Mouse (Mus musculus) hindbrain, embryonic 15.5 days (tissue): ENCODE data around the gene Atrip. TPM values are rescaled to one million over a fixed set of nuclear protein-coding genes. Genes with fewer than 3 reads are reported as not detected.
A peak's percentile ranks its signal among the peaks of the same experiment; 100 is the strongest.

Experiments
- ATAC-seq: fragments of 200-750 bp; cut with Nextera tagmentation; 2 replicates; pipeline ENCODE4 v1.8.0; 2017; ENCODE audit warnings: low read depth, moderate number of reproducible peaks, moderate TSS enrichment; ENCODE audit not compliant: low FRiP score
- H3K27ac ChIP-seq: fragments of 300-500 bp; sonication (generic); replicated peaks from 2 replicates; pipeline ENCODE4 v1.5.1; 2015; ENCODE audit warnings: mild to moderate bottlenecking, inconsistent platforms
- H3K27me3 ChIP-seq: fragments of 300-500 bp; sonication (generic); 2 replicates; pipeline ENCODE4 v1.6.1; 2015; ENCODE audit warnings: control low read depth, inconsistent platforms
- H3K36me3 ChIP-seq: fragments of 300-500 bp; sonication (generic); 2 replicates; pipeline ENCODE4 v1.6.1; 2015; ENCODE audit warnings: control low read depth, inconsistent platforms
- H3K4me1 ChIP-seq: fragments of 300-500 bp; sonication (generic); replicated peaks from 2 replicates; pipeline ENCODE4 v1.6.1; 2015; ENCODE audit warnings: control low read depth, inconsistent platforms
- H3K4me2 ChIP-seq: fragments of 300-500 bp; sonication (generic); 2 replicates; pipeline ENCODE4 v1.6.1; 2015; ENCODE audit warnings: moderate library complexity, mild to moderate bottlenecking, inconsistent platforms
- H3K4me3 ChIP-seq: fragments of 300-500 bp; sonication (generic); 2 replicates; pipeline ENCODE4 v1.5.1; 2015; ENCODE audit warnings: mild to moderate bottlenecking, inconsistent platforms
- H3K9ac ChIP-seq: fragments of 300-500 bp; sonication (generic); 2 replicates; pipeline ENCODE4 v1.6.1; 2015; ENCODE audit warnings: inconsistent platforms
- H3K9me3 ChIP-seq: fragments of 300-500 bp; sonication (generic); 2 replicates; pipeline ENCODE4 v1.6.1; 2016; ENCODE audit warnings: control low read depth, inconsistent platforms
- WGBS: fragments of 180-500 bp; shearing (Covaris S2); methylation state at CpG from one replicate; pipeline ENCODE4 v1.1.7; 2015; 5-methylcytosine and 5-hydroxymethylcytosine counted together
- polyA plus RNA-seq: library from polyadenylated mRNA; unstranded; fragments of >200 nt; fragmentation: Nextera tagmentation; extraction: Ambion mirVana; gene quantifications from 2 replicates; pipeline ENCODE4 v1.2.1, GENCODE M21; 2015

Gene Atrip
- polyA plus RNA-seq, 1 experiment from 2014 or later: 30.5 TPM

DNA sequence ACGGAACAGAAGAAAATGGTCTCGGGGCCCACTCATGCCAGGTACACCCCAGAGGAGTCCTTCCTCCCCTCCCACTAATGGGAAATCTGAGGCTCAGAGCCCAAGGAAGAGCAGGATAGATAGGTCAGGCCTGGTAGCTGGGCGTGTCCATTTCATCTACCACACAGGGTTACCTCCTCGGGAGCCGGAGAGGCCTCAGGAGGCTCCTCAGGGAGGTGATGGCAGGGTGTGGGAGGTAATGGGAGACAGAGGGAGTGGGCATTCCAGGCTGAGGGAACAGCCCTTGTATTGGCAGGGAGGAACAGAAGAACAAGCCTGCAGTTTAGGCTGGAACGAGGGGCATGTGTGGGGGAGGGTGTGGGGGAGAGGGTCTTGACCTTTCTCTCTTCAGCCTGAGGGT lies 22.9 kb upstream of the Atrip start:
- H3K4me2 ChIP-seq: peak overlapping the region; percentile 86
- no peaks in the 10 kb centered on the region for H3K27me3 ChIP-seq
- H3K9me3 ChIP-seq: no peaks in the 10 kb centered on the region
- H3K4me3 ChIP-seq: peak overlapping the region; percentile 66
- H3K4me1 ChIP-seq: peaks cover 52% of the 10 kb centered on the region
- H3K36me3 ChIP-seq: peaks cover 3% of the 10 kb centered on the region
- H3K27ac ChIP-seq: peak overlapping the region; percentile 98
- no peak for ATAC-seq
- H3K9ac ChIP-seq: peak overlapping the region; percentile 80
- WGBS: 8% methylated on average over 6 of the region's 6 CpGs

DNA sequence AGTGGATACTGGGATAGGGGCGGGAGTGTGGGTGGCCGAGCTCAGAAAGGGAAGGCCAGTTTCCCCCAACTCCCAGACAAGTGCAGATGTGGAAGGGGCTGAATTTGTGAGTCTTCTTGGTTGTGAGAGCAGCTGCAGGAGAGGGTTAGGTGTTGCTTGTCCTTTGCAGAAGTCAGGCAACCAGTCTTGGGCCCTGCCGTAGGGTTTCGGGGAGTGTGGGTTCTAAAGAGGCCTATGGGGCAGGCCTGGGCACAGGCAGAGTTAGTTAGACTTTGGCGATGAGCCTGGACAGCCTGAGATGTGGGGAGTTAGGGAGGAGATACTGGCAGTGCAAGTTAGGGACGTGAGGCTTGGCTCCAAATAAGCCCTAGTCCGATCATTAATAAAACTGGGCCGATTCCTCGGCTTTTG lies 22.3 kb upstream of the Atrip start:
- Histone ChIP-seq H3K36me3 (peaks cover 7% of the 10 kb centered on the region), H3K4me1 (peaks cover 52% of the 10 kb centered on the region), H3K27ac (peak overlapping the region; percentile 98), H3K9ac (peak overlapping the region; percentile 80), H3K9me3 (no peaks in the 10 kb centered on the region), H3K4me2 (peak overlapping the region; percentile 86), H3K4me3 (peak overlapping the region; percentile 66), H3K27me3 (no peaks in the 10 kb centered on the region)
- ATAC-seq: no peak
- WGBS: 5% methylated on average over 9 of the region's 9 CpGs

DNA sequence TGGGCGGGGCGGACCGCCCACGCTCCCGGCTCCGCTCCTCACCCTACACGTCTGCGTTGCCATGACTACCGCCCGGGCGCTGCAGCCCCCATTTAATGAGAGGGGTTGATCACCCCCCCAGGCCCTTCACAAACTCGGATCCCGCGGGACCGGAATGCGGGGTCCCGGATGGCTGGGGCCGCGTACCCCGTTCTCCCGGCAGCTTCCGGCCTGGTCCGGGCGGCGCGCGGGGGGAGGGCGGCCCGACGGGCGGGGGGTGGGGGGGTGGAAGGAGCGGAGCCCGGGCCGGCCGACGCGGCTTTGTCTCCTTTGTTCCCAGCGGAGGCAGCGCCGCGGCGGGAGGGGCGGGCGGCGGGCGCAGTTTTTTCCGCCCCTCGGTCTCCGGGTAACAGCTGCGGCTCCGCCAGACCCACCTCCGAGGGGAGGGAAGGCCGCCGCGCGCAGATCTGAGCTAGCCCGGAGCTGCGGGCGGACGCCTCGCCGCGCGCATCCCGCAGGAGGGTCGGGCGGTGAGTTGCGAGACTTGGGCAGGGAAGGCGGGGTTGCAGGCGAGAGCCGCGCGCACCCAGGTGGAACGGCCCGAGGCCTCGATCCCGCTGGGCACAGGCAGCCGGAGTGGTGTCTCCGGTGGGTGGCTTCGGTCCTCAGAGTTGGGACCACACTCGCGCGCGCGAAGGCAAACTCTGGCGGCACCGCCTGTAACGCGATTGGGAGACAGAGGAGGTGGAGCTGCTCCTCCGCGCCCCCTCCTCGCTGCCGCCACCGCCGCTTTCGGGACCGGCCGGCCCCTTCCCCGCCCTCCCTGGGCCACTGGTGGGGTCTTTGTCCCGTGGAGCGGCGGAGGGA lies 21.4 kb upstream of the Atrip start, which contains the start of gene Plxnb1:
Plxnb1 (plus strand) TSS at position 253 of the 846 bp plus-strand sequence.
- Histone ChIP-seq H3K27ac (peak within 1 kb of the TSS; percentile 98), H3K4me1 (peaks cover 52% of the 10 kb centered on the region), H3K4me2 (peak within 1 kb of the TSS; percentile 86), H3K9ac (peak within 1 kb of the TSS; percentile 80), H3K27me3 (no peaks in the 10 kb centered on the region), H3K4me3 (peak within 1 kb of the TSS; percentile 66), H3K9me3 (no peaks in the 10 kb centered on the region), H3K36me3 (peaks cover 7% of the 10 kb centered on the region)
- ATAC-seq: peak; percentile 73
- under 1% methylated on average over 87 of the region's 102 CpGs for WGBS

DNA sequence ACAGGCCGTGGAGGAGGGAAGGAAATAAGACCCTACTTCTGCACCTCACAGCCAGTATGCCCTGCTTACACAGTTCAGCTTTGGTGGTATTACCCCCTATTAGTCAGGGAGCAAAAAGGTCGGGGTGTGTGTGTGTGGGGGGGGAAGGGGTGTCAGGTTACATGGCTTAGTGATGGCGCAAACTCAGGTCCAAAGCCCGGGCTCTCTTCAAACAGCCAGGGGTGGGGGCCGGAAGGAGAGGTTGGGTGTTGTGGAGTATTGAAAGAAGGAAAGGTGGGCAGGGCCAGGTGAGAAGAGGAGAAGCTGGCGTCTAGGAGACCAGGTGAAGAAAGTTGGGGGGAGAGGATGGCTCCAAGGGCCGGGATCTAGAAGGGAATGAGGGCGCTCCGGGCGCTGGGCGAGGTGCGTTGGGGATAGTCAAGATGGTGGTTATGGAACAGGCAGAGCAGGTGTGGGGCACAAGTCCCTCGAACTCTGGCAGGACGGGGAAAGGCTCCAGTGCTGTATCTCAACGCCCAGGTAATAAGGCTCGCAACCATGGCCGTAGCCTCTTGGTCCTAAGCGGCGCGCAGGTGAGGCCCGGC lies 20.7 kb upstream of the Atrip start:
- peak overlapping the region; percentile 80 for H3K9ac ChIP-seq
- H3K36me3 ChIP-seq: peaks cover 7% of the 10 kb centered on the region
- no peaks in the 10 kb centered on the region for H3K27me3 ChIP-seq
- no peak; the same call in 1 of the 2 replicates for ATAC-seq
- peak overlapping the region; percentile 98 for H3K27ac ChIP-seq
- H3K4me2 ChIP-seq: peak overlapping the region; percentile 86
- peaks cover 52% of the 10 kb centered on the region for H3K4me1 ChIP-seq
- 1% methylated on average over 21 of the region's 21 CpGs for WGBS
- no peaks in the 10 kb centered on the region for H3K9me3 ChIP-seq
- H3K4me3 ChIP-seq: peak overlapping the region; percentile 66

DNA sequence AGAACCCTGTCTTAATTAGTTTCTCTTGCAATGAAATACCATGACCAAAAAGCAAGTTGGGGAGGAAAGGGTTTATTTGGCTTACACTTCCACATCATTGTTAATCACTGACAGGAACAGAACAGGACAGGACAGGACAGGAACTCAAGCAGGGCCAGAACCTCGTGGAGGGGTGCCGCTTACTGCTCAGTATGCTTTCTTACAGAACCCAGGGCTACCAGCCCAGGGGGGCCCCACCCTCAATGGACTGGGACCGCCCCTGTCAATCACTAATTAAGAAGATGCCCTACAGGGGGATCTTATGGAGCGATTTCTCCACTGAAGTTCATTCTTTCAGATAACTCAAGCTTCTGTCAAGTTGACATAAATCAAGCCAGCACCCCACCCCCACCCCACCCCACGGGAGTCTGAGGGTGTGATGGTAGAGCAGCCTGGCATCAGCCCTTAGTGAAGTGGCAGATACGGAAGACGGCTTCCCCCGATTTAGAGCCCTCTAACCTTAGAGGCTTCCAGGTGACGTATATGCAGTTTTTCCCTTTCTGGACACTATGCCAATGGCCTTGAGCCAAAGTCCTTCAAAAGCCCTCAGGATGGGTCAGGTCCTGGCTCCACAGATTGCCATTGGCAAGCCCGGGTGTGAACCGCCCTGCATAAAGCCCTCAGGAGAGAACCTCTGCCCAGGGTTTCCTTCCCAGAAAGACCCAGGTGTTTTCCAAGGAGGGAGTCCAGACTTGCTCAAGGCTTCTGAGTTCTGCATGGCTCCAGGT lies 20.0 kb upstream of the Atrip start:
- Histone ChIP-seq H3K9me3 (no peaks in the 10 kb centered on the region), H3K27me3 (no peaks in the 10 kb centered on the region), H3K9ac (peak overlapping the region; percentile 80; the same call in 1 of the 2 replicates), H3K27ac (peak overlapping the region; percentile 98), H3K36me3 (peaks cover 7% of the 10 kb centered on the region), H3K4me3 (peak overlapping the region; percentile 66; the same call in 1 of the 2 replicates), H3K4me2 (peak overlapping the region; percentile 86), H3K4me1 (peaks cover 45% of the 10 kb centered on the region)
- 17% methylated on average over 11 of the region's 11 CpGs for WGBS
- ATAC-seq: no peak

DNA sequence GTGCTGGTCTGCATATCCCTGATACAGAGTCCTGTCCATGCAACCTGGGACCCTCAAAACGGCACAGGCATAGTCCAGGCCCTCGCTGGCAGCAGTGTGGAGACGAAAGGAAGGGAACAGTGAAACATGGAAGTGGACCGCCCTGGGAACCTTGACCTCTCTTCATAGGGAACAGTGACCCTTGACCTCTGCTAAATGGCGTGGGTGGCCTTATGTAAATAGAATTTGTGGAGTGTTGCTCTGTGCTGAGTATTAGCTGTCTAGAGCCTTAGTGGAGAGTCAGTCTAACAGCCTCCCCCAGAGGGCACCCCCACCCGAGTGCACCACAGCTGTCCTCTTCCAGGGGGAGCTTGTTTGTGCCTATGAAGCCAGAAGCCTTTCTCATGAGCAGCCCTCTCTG lies 18.9 kb upstream of the Atrip start:
- Histone ChIP-seq H3K36me3 (peaks cover 7% of the 10 kb centered on the region), H3K4me3 (no peak overlapping the region), H3K27ac (no peak overlapping the region), H3K4me1 (peaks cover 40% of the 10 kb centered on the region), H3K9me3 (no peaks in the 10 kb centered on the region), H3K4me2 (no peak overlapping the region), H3K9ac (no peak overlapping the region), H3K27me3 (no peaks in the 10 kb centered on the region)
- ATAC-seq: no peak
- WGBS: 35% methylated on average over 6 of the region's 6 CpGs

DNA sequence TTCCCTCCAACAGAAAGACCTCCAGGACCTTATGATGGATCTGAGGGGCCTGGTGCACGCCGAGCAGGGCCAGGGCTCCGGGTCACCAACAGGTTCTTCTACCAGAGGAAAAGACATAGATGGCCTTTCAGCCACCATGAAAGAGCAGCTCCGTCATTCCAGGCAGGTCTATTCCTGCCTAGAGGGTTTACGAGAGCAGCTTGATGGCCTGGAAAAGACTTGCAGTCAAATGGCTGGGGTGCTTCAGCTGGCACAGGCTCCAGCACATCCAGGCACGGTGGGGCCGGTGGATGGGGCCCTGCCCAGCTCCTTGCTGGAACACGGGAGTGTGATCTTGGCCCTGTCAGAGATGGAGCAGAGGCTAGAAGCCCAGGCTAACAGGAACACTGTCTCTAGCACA lies 17.9 kb upstream of the Atrip start:
- Histone ChIP-seq H3K9me3 (no peaks in the 10 kb centered on the region), H3K27ac (no peak overlapping the region), H3K4me3 (no peak overlapping the region), H3K9ac (no peak overlapping the region), H3K27me3 (no peaks in the 10 kb centered on the region), H3K36me3 (peaks cover 7% of the 10 kb centered on the region), H3K4me2 (no peak overlapping the region), H3K4me1 (peaks cover 31% of the 10 kb centered on the region)
- ATAC-seq: no peak
- 89% methylated on average over 8 of the region's 8 CpGs for WGBS

DNA sequence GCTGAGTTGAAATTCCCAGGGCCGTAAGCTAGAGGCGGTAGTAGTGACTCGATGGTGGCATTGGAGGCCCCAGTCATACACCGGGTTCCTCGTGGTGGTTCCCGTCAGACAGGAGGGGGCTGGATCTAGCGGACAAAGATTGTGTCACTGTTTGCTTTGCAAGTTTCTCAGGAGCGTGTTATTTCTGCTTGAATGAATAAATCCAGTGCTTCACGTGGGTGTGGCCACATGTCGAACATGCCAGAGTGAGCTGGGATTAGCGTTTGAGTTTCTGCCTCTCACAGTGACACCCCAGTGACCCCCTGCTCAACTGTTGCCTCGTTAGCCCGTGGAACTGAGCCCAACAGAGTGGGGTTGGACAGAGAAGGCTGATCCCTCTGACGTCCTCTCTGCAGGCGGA lies 16.5 kb upstream of the Atrip start:
- no peak overlapping the region for H3K4me2 ChIP-seq
- H3K9me3 ChIP-seq: no peaks in the 10 kb centered on the region
- 58% methylated on average over 15 of the region's 15 CpGs for WGBS
- peaks cover 7% of the 10 kb centered on the region for H3K36me3 ChIP-seq
- ATAC-seq: no peak
- no peak overlapping the region for H3K9ac ChIP-seq
- no peaks in the 10 kb centered on the region for H3K27me3 ChIP-seq
- no peak overlapping the region for H3K27ac ChIP-seq
- peaks cover 22% of the 10 kb centered on the region for H3K4me1 ChIP-seq
- no peak overlapping the region for H3K4me3 ChIP-seq

DNA sequence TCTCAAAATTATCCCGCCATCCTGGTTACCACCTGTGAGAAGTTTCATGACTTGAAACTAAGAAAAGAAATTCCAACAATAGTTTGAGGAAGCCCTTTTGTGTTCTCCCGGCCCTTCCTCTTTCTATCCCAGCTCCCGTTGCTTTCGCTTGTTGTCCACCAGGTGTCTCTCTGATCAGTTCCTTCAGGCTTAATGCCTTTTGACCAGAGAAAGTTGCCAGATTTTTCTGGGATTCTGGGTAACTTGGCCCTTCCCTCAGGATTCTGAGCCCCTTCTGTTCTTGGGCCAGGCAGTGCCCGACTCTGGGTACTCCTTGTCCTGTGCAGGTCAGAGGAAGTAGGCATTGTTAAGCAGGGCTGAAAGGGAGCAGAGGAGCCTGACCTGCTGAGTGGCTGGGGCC lies 14.1 kb upstream of the Atrip start:
- H3K4me2 ChIP-seq: no peak overlapping the region
- 8% methylated on average over 5 of the region's 5 CpGs for WGBS
- H3K27me3 ChIP-seq: no peaks in the 10 kb centered on the region
- H3K4me1 ChIP-seq: peaks cover 16% of the 10 kb centered on the region
- no peak overlapping the region for H3K4me3 ChIP-seq
- H3K9me3 ChIP-seq: no peaks in the 10 kb centered on the region
- H3K9ac ChIP-seq: 0 out of 2 replicates have a peak overlapping the region, but pooled peaks have one; percentile 7
- ATAC-seq: 0 out of 2 replicates have a peak, but pooled peaks have one; percentile 23
- H3K36me3 ChIP-seq: peaks cover 7% of the 10 kb centered on the region
- H3K27ac ChIP-seq: no peak overlapping the region

DNA sequence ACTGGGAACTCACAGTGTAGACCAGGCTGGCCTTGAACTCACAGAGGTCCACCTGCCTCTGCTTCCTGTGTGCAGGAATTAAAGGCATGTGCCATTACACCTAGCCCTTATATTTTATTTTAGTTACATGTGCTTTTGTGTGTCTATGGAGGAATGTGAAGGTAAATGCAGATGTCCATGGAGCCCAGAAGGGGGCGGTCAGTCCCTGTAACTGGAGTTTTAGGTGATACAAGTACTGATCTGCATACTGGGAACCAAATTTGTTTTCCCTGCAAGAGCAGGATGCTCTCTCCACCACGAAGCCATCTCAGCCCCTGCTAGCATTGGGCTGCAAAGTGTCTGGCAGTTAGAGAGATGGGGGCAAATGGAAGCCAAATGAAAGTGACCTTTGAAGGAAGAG lies 11.0 kb upstream of the Atrip start:
- Histone ChIP-seq H3K4me3 (no peak overlapping the region), H3K9ac (no peak overlapping the region), H3K9me3 (no peaks in the 10 kb centered on the region), H3K4me2 (no peak overlapping the region), H3K36me3 (peaks cover 8% of the 10 kb centered on the region; the same call in 1 of the 2 replicates), H3K27ac (no peak overlapping the region), H3K27me3 (no peaks in the 10 kb centered on the region), H3K4me1 (peaks cover 37% of the 10 kb centered on the region)
- no peak for ATAC-seq
- 16% methylated on average over 2 of the region's 2 CpGs for WGBS

DNA sequence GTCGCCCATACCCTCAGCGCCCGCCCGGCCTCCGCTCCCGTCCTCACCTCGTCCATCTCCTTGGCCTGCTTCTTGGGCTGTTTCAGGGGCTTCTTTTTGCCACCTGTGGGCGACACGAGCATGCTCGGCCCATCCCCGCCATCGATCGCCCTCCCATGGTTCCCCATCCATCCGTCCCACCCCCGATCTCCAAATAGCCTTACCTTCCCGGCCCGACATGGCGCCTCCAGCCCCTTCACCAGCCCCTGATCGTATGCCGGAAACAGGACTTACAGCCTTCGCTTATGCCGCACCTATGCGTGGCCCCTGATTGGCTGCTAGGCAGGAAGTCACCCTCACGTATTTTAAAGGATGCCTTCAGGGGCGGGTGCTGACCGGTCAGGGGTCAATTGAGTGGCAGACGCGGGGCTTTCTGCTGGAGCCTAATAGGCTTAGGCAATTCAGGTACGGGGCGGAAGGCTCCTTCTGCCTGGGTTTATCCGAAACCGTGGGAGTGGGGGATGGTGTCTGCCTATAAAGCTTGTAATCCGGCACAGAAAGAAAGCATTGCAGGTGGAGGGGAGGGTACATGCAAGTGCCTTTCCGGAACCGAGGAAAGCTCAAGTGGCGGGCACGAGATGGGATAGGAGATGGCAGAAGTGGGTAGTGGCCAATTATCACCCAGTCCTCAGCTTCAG lies 8.3 kb upstream of the Atrip start, which contains the start of the genes Ccdc51 and Tma7:
Ccdc51 (plus strand) TSS at position 370 of the 677 bp plus-strand sequence.
Tma7 (minus strand) TSS at position 464 of the 677 bp plus-strand sequence.
- Histone ChIP-seq H3K27me3 (no peaks in the 10 kb centered on the region), H3K9me3 (no peaks in the 10 kb centered on the region), H3K4me3 (peak within 1 kb of the TSS; percentile 92), H3K9ac (peak within 1 kb of the TSS; percentile 89), H3K4me2 (peak within 1 kb of the TSS; percentile 85), H3K36me3 (peaks cover 20% of the 10 kb centered on the region), H3K27ac (peak within 1 kb of the TSS; percentile 84), H3K4me1 (peaks cover 29% of the 10 kb centered on the region)
- WGBS: under 1% methylated on average over 37 of the region's 37 CpGs
- ATAC-seq: peak; percentile 97
